Mouse (Mus musculus) adrenal gland, postnatal 4 days (tissue): ENCODE results near the gene Src. TPM values are rescaled to one million over a fixed set of nuclear protein-coding genes. Genes with fewer than 3 reads are reported as not detected.

Experiments
- DNase-seq, 2 experiments: peaks; one replicate each; pipeline ENCODE4 v3.0.0; 2021 to 2022; ENCODE audit warnings: low spot score in 2 of 2, mixed read lengths in 2 of 2
- total RNA-seq, 2 experiments: library from RNA; stranded (reverse); gene quantifications; 2 replicates each; pipeline ENCODE4 v1.2.3; 2021

The Src gene
- total RNA-seq, 2 experiments from 2014 or later, result 34.0 to 36.7 TPM

GRCm38 (mm10) chr2:157411151-157411693, 7.0 kb upstream of the Src start:
- DNase-seq, result no peak

- no peak for DNase-seq
Measured at GRCm38 (mm10) chr2:157412497-157412896, 5.7 kb upstream of the Src start.

- DNase-seq, result no peak
Measured at GRCm38 (mm10) chr2:157417229-157417628, 1.0 kb upstream of the Src start.

- DNase-seq, result no peak
Measured at GRCm38 (mm10) chr2:157418609-157419071, 396 bp downstream of the Src start.

GRCm38 (mm10) chr2:157419506-157419905, 1.3 kb downstream of the Src start:
- DNase-seq, result no peak

- DNase-seq, result no peak
Measured at GRCm38 (mm10) chr2:157420404-157420803, 2.2 kb downstream of the Src start.

GRCm38 (mm10) chr2:157422062-157422655, 3.9 kb downstream of the Src start:
- DNase-seq, result no peak

GRCm38 (mm10) chr2:157422854-157423705, 4.8 kb downstream of the Src start:
- no peak for DNase-seq

- no peak for DNase-seq
Measured at GRCm38 (mm10) chr2:157423706-157424125, 5.5 kb downstream of the Src start.

- no peak for DNase-seq
Measured at GRCm38 (mm10) chr2:157424126-157424903, 6.1 kb downstream of the Src start.

- no peak for DNase-seq
Measured at GRCm38 (mm10) chr2:157424904-157425642, 6.8 kb downstream of the Src start.

- DNase-seq, result no peak
Measured at GRCm38 (mm10) chr2:157425643-157425988, 7.4 kb downstream of the Src start.

GRCm38 (mm10) chr2:157426171-157426570, 7.9 kb downstream of the Src start:
- DNase-seq, result no peak

- no peak for DNase-seq
Measured at GRCm38 (mm10) chr2:157427164-157427563, 8.9 kb downstream of the Src start.

GRCm38 (mm10) chr2:157428351-157429139, 10.3 kb downstream of the Src start:
- DNase-seq, result no peak

- DNase-seq, result no peak
Measured at GRCm38 (mm10) chr2:157429735-157430134, 11.5 kb downstream of the Src start.

GRCm38 (mm10) chr2:157430667-157431429, 12.6 kb downstream of the Src start:
- no peak for DNase-seq

- no peak for DNase-seq
Measured at GRCm38 (mm10) chr2:157431912-157432311, 13.7 kb downstream of the Src start.

- DNase-seq, result no peak
Measured at GRCm38 (mm10) chr2:157432476-157432875, 14.2 kb downstream of the Src start.
